Mouse (Mus musculus): ENCODE measurements around the gene Scap. TPM values are rescaled to one million over a fixed set of nuclear protein-coding genes. Genes with fewer than 3 reads are reported as not detected.

Gene Scap
- total RNA-seq, 2 experiments from 2014 or later, result 104 to 107 TPM

Other genes starting within 250 kb of the Scap start
- gene Smarcc1, start 215.6 kb upstream of the Scap start, total RNA-seq (2021), result 10 to 100 TPM; 53.7 to 58.6 TPM
- gene Dhx30, start 215.5 kb upstream of the Scap start, total RNA-seq (2021), result 100 to 1,000 TPM; 159 to 161 TPM
- gene Cspg5, start 89.5 kb upstream of the Scap start, total RNA-seq (2021), result 100 to 1,000 TPM; 288 to 297 TPM
- gene Elp6, start 28.1 kb upstream of the Scap start, total RNA-seq (2021), result 10 to 100 TPM; 11.1 to 11.8 TPM
- 10 to 100 TPM; 53.2 to 53.6 TPM for gene Ptpn23, start 74.9 kb downstream of the Scap start, total RNA-seq (2021)
- gene Ngp, start 86.5 kb downstream of the Scap start, total RNA-seq (2021), result not detected
- gene Klhl18, start 143.4 kb downstream of the Scap start, total RNA-seq (2021), result 10 to 100 TPM; 23.0 to 23.5 TPM
- gene Kif9, start 143.7 kb downstream of the Scap start, total RNA-seq (2021), result 1 to 10 TPM; 3.8 TPM
- 10 to 100 TPM; 62.3 to 64.8 TPM for gene Setd2, start 199.3 kb downstream of the Scap start, total RNA-seq (2021)